Mouse (Mus musculus): Measurements from ENCODE around the gene Slc22a23.

DNA sequence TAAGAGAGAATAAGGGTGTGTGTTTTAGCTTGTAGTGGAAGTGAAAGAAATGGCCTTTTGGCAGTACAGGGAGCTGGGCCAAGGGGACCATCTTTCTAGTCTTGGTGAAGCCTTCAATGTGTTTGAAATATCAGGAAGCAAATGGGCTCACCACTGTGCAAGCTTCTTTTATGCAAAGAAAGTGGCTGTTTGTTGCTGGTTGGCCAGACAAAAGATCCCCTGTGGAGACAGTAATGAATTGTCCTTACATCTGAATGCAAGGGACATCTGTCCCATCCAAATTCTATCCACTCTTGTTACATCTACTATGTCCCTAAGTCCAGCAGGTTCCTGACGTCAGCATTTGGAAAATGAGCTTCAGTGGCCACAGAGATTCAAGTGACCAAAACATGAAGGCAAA is 100.8 kb downstream of the Slc22a23 start:
- TF ChIP-seq CTCF (IDR thresholded peaks at IDR 0.05; ENCODE audit: borderline replicate concordance, control insufficient read depth, extremely low read depth, insufficient read depth, low read length, poor library complexity): no peak
- no peak for TF ChIP-seq POLR2A (IDR thresholded peaks at IDR 0.05; ENCODE audit: control insufficient read depth, extremely low read depth, insufficient read depth, low read length, poor library complexity)

All from thymus, adult 2 months (tissue).